Mouse (Mus musculus) brain, embryonic 14.5 days (tissue): ENCODE measurements around the gene Esp18. TPM values are rescaled to one million over a fixed set of nuclear protein-coding genes. Genes with fewer than 3 reads are reported as not detected.

Experiments used
- DNase-seq: peaks from one replicate; pipeline ENCODE4 v3.0.0-alpha.2; 2011; ENCODE audit warnings: low read depth
- CTCF ChIP-seq: fragments of 200-500 bp; IDR thresholded peaks from 2 replicates; pipeline ENCODE4 v1.5.1; 2012; ENCODE audit warnings: inconsistent platforms, mild to moderate bottlenecking, moderate library complexity, borderline replicate concordance; ENCODE audit not compliant: insufficient read depth, insufficient read length; ENCODE audit errors: extremely low read depth
- POLR2A ChIP-seq: fragments of 200-500 bp; IDR thresholded peaks from 2 replicates; pipeline ENCODE4 v1.6.1; 2012; ENCODE audit warnings: mild to moderate bottlenecking, inconsistent platforms, borderline replicate concordance; ENCODE audit not compliant: poor library complexity, insufficient read depth, insufficient read length, severe bottlenecking; ENCODE audit errors: extremely low read depth
- polyA plus RNA-seq: library from polyadenylated mRNA; depleted of rRNA; stranded (reverse); fragments of >200 nt; gene quantifications from 2 replicates; pipeline ENCODE4 v1.2.3, GENCODE M21; 2012; rRNA removed

Esp18 gene
- polyA plus RNA-seq: not detected in 2 replicates

DNA sequence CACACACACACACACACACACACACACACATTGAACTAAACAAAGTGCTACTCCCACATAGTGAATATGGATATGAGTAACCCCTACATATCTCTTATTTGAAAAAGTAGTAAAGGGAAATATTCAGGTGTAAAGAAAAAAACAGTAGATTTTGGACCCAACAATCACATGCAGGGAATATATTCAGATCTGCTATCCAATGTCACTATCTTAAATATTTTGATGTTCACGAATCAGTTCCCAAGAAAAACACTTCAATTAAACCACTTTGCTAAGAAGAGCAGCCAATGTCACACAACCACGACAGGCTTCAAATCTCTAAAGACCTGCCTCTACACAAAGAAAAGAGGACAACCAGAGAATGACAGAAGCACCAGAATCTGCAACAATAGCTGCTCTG lies at the start of gene Esp18:
TSS of gene Esp18 (plus strand) at position 301 of the 400 bp plus-strand sequence.
- TF ChIP-seq POLR2A: no peak
- TF ChIP-seq CTCF: no peak
- no peak for DNase-seq

DNA sequence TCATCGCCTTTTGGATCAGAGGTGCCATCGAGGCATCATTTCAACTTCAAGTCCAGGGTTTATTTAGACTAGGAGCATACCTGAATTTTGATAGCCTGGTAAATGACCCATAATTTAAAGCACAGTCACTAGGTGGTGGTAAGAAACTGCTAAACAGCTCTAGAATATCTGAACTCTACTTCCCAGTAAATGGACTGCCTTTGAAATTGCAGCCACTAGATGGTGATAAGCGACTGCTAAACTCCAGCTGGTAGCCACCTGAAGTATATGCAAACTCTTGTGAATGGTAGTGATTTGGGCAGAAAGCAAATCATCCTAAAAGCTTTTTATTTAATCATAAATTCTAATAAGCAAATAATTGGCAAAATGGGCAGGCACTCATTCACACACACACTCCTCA lies 42.8 kb upstream of the Esp18 start:
- no peak for TF ChIP-seq CTCF
- TF ChIP-seq POLR2A: no peak
- DNase-seq: no peak

Other genes starting within 250 kb of the Esp18 start
- gene Esp16, start 129.8 kb downstream of the Esp18 start, polyA plus RNA-seq: not detected in 2 replicates
- not detected in 2 replicates for gene Esp15, start 234.6 kb downstream of the Esp18 start, polyA plus RNA-seq